Comparison of ENCODE assay signal across 7 mouse cellular contexts in genomic region chr8:30923301-30924159, GRCm38 (mm10).
DNase-seq lines count a peak whose midpoint lies in the region.

No protein-coding gene starts in this region.

- peak; percentile 10 for DNase-seq in adrenal gland, adult 8-10 months
- peak; percentile 65 to 83 for DNase-seq in cerebellum, postnatal 25 days
- DNase-seq in frontal cortex, postnatal 36 days (ENCODE audit: low spot score in 2 of 2): peak; percentile 61 to 87
- peak; percentile 2 for DNase-seq in induced T-regulatory cell, adult 2 months (ENCODE audit: low read depth)
- DNase-seq in left cerebral cortex, adult 18-20 months (ENCODE audit: low spot score in 2 of 2): peak; percentile 71 to 77
- peak; percentile 82 for DNase-seq in mesoderm, embryonic 11.5 days (ENCODE audit: low read depth, low spot score)
- peak; percentile 25 for DNase-seq in skeletal muscle tissue, adult 2 months (ENCODE audit: low read depth, low spot score)

Comparison
In these comparisons a context has a peak if more than half of its experiments do, and no peak if none do; other contexts are left out.
1. Peak in every context shown above with its lines: DNase-seq.
2. DNase-seq: peak in every context shown above with its lines; median percentile 82 in mesoderm, embryonic 11.5 days; 74 in cerebellum, postnatal 25 days; 74 in frontal cortex, postnatal 36 days; 74 in left cerebral cortex, adult 18-20 months; 25 in skeletal muscle tissue, adult 2 months; 10 in adrenal gland, adult 8-10 months; 2 in induced T-regulatory cell, adult 2 months.